Mouse (Mus musculus): ENCODE measurements around the gene Hps5. TPM values are rescaled to one million over a fixed set of nuclear protein-coding genes. Genes with fewer than 3 reads are reported as not detected.
A peak's percentile ranks its signal among the peaks of the same experiment; 100 is the strongest.
"Not testable (repeated sequence)": the region's sequence is repeated elsewhere in the genome, so short reads cannot be mapped to it uniquely, and the experiment has no call there.

Gene Hps5
- total RNA-seq, 2 experiments from 2014 or later: 9.8 to 10.9 TPM

GRCm38 (mm10) chr7:46827803-46828184 lies 31.9 kb upstream of the Hps5 start:
- DNase-seq: no peak

DNA sequence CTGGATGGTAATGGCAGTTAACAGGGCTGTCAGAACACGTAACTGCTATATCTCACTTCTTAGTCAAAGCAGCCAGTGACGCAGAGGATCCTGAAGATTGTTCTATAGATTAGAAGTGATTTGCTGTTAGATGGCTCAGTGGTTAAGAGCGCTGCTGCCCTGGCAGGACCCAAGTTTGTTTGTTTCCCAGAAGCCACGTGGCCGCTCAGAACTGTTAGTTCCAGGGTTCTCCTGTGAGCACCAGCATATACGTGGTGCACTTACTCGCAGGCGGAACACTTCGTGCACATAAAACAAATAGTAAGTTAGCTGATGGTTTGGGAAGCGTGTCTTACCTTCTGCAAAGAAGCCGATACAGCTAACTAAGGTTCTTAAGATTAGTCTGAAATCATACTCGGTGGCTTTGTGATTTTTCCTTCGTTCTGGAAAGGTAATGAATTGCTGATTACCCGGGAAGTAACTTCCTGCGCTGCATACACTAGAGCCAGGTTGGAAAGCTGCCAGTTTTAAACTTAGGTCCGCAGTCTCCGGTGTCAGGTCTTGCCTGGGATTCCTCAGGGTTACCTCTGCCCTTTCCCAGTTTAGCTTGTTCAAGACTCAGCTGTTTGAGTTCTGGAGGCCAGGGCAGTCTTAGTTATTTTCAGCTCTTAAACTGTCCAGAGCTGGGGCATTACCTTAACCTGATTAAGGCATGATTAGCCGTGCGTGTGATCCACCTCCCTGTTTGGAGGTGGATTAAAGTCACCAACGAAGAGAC lies 31.4 kb upstream of the Hps5 start:
- peak; percentile 65 for DNase-seq

DNA sequence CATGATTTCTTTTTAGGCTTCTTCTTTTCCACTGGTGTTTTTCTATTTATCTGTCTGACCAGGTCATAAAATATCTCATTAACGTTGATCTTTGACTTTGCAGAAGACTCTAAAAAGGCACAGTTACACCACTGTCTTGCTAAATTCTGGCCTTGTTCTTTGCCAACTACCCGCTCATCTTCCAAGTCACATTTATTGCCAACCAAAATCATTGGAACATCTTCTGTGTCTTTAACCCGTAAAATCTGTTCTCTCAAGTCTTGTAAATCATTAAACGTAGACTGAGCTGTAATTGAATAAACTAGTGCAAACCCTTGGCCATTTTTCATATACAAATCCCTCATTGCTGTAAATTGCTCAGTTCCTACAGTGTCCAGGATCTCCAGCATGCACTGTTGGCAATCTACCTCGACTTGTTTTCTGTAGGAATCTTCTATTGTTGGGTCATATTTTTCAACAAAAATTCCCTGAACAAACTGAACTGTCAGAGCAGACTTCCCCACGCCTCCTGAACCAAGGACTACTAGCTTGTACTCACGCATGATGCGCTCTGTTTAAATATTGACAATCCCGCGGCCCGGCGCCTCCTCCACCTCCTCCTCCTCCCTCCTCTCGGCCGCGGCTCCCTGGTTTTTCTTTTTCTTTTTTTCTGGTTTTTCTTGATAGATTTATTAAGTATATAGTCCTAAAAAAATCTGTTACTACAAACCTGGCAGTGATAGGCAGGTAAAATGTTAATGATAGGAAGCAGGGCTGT lies 25.2 kb upstream of the Hps5 start:
- DNase-seq: not testable (repeated sequence)

GRCm38 (mm10) chr7:46814012-46814411 lies 18.1 kb upstream of the Hps5 start:
- no peak for DNase-seq

DNA sequence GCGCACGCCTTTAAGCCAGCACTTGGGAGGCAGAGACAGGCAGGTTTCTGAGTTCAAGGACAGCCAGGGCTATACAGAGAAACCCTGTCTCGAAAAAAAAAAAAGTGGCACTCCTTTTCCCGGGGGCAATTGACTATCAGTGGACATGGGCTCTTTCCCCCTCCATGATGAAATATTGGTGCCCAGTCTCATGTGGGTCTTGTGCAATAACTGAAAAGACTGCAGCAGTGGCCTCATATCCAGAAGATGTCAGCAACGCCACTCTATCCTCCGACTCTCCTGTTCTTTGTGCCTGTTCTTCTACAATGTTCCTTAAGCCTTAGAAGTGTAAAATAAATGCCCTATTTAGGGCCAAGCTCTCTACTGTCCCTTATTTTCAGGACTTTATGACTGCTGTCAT lies 14.5 kb upstream of the Hps5 start:
- no peak for DNase-seq

- no peak for DNase-seq
Measured at GRCm38 (mm10) chr7:46796779-46797178, 915 bp upstream of the Hps5 start.

DNA sequence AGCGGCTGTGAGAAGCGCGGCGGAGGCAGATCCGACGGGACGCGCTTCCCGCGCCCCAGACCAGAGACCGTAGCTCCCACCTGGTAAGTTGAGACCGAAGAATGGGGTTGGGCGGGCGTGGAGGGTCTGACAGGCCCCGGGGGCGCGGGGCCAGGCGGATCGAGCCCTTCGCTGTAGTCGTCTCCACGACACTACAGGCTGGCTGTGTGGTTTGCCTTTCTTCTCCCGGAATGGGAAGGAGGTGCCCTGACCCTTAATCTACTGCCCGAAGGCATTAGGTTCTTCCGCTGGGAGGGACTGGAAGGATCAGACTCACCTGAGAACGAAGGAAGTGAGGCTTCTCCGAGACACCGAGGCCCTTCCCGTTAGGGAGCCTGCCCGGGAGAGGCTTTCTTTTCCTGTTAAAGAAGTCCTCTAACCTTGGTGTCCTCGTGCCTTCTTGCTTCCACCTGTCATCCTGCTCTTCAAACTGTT lies 379 bp upstream of the Hps5 start:
- DNase-seq: no peak

GRCm38 (mm10) chr7:46793871-46794270 lies 2.0 kb downstream of the Hps5 start:
- no peak for DNase-seq

GRCm38 (mm10) chr7:46789177-46789849 lies 6.6 kb downstream of the Hps5 start:
- no peak for DNase-seq

DNA sequence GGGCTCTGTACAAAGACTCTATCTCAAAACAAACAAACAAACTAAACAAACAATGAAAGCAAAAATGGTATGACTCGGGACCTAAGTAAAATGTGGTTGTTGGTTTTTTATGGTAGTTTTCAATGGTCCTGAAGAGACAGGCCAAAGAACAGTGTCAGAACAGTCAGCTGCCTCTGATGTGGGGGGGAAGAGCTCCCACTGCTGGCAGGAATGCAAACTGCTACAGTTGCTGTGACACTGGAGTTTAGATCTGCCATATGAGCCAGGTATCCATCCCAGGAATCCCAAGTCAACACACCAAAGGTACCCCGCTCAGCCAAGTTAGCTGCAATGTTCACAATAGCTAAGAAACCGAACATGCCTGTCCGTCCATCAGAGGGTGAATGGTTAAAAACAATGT lies 25.2 kb downstream of the Hps5 start:
- no peak for DNase-seq

- DNase-seq: no peak
Measured at GRCm38 (mm10) chr7:46768451-46768850, 27.4 kb downstream of the Hps5 start.

DNA sequence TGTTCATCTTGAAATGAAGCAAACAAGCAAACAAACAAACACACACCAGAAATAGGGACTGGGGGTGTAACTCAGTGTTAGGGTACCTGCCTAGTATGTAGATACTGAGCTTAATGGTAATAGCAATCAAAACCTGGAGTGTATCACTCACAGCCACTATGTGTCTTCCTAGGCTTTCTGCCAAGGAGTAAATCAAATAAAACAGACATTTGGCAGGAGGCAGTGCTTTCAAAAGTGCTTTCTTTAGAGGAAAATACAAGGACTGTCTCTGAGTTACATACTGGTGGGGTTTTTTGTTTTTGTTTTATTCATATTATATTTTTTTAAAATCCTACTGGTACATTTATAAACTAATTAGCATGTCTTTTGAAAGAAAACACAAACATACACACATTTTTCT lies 28.5 kb downstream of the Hps5 start:
- DNase-seq: no peak

GRCm38 (mm10) chr7:46764672-46765071 lies 31.2 kb downstream of the Hps5 start:
- no peak for DNase-seq

GRCm38 (mm10) chr7:46762601-46763000 lies 33.3 kb downstream of the Hps5 start:
- DNase-seq: no peak

GRCm38 (mm10) chr7:46761049-46761795 lies 34.6 kb downstream of the Hps5 start:
- DNase-seq: no peak

GRCm38 (mm10) chr7:46751490-46751889 lies 44.4 kb downstream of the Hps5 start, which contains the start of gene Saa2:
Saa2 (plus strand) TSS chr7:46751790.
- no peak for DNase-seq

- no peak for DNase-seq
Measured at GRCm38 (mm10) chr7:46748459-46748858, 47.4 kb downstream of the Hps5 start.

DNA sequence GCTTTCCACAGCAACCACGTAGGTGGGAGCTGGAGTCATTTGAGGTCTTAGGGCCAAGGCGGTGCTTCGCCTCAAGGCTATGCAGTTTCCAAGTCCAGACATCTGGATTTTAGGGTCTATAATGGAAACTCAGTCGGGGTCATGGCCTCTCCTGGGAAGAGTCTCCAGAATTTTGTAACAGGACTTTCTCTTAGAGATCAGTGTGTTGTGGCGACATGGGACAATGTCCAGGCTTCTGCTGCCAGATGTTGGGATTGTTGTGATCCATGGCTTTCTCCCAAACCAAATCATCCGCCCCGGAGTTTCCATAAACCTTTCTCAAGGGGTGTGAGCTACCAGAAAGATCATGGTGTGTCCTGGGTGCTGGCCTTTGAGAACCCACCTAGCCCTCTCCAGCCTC lies 49.5 kb downstream of the Hps5 start:
- peak; percentile 60 for DNase-seq

- peak; percentile 17 for DNase-seq
Measured at GRCm38 (mm10) chr7:46745816-46746215, 50.0 kb downstream of the Hps5 start.

DNA sequence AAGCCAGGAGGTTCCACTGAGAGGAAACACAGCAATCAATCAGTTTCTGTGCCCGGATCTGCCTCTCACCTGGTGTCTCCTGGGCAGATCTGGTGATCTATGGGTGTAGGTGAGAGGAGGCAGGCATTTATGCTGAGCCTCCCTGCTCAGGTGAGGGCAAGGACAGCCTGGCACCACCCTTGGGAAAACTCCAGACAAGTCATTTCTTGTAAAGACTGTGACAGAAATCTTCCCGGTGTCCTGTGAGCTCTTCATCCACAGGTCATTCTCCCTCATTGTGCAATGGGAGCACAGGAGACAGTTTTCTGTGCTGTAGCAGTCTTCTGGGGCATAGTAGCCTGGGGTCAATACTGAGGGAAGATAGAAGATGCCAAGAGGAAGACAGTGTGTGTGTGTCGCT lies 53.0 kb downstream of the Hps5 start, which contains the start of gene Saa1:
Gene Saa1 (minus strand): TSS at position 101 of the 400 bp plus-strand sequence.
- DNase-seq: not testable (repeated sequence)

- not testable (repeated sequence) for DNase-seq
Measured at GRCm38 (mm10) chr7:46740041-46740440, 55.8 kb downstream of the Hps5 start.
